Mouse (Mus musculus) bone marrow macrophage, adult 2 months (primary cell): ENCODE data around the gene Zfp775. TPM values are rescaled to one million over a fixed set of nuclear protein-coding genes. Genes with fewer than 3 reads are reported as not detected.

Source experiments
- H3K27ac ChIP-seq: 2 replicates; pipeline ENCODE4 v1.5.1; 2012; ENCODE audit warnings: low read depth, low read length; ENCODE audit not compliant: insufficient read depth
- H3K4me1 ChIP-seq: 2 replicates; pipeline ENCODE4 v1.6.1; 2012; ENCODE audit warnings: low read length; ENCODE audit not compliant: control insufficient read depth, insufficient read depth
- H3K4me3 ChIP-seq: 2 replicates; pipeline ENCODE4 v1.5.1; 2012; ENCODE audit warnings: mild to moderate bottlenecking, low read length, moderate library complexity; ENCODE audit not compliant: insufficient read depth
- CTCF ChIP-seq: IDR thresholded peaks from 2 replicates; pipeline ENCODE4 v1.5.1; 2012; ENCODE audit warnings: low read depth, mild to moderate bottlenecking, low read length, moderate library complexity
- POLR2A ChIP-seq: IDR thresholded peaks from 2 replicates; pipeline ENCODE4 v1.6.1; 2012; ENCODE audit warnings: mild to moderate bottlenecking, low read depth, low read length, borderline replicate concordance
- polyA plus RNA-seq: library from polyadenylated mRNA; stranded (reverse); fragments of >200 nt; gene quantifications from 2 replicates; pipeline ENCODE4 v1.2.4, GENCODE M21; 2012; ENCODE audit not compliant: missing spikeins, insufficient read depth, insufficient read length

Gene Zfp775
- polyA plus RNA-seq, 1 experiment, result 2.9 TPM

DNA sequence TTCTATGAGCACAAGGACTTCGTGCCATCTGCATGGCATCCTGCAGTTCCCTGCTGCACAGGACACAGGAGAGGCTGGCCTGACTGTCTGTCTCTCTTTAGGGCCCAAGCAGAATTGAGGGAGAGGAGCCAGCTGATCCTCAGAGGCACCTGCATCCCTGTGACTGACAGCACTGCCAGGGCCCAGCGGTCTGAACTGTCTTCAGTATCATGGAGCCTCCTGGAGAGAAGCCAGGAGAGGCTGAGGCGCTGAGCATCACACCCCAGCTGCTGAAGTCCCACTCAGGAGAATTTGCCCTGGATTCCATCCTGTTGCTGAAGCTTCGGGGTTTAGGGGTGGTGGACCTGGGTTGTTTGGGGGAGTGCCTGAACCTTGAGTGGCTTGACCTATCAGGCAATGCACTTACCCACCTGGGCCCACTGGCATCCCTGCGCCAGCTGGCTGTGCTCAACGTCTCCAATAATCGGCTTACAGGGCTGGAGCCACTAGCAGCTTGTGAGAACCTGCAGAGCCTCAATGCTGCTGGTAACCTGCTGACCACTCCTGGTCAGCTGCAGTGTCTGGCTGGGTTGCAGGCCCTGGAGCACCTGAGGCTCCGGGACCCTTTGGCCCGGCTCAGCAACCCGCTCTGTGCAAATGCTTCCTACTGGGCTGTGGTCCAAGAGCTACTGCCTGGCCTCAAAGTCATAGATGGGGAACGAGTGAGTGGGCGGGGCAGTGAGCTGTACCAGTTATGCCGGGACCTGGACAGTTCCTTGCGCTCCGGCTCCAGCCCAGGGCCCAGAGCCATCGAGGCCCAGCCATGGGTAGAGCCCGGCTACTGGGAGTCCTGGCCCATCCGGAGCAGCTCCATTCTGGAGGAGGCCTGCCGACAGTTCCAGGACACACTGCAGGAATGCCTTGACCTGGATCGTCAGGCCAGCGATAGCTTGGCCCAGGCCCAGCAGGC lies 33.6 kb upstream of the Zfp775 start:
- H3K4me3 ChIP-seq, result no peak overlapping the region
- TF ChIP-seq POLR2A, result no peak
- no peak for TF ChIP-seq CTCF
- H3K4me1 ChIP-seq, result no peaks in the 10 kb centered on the region
- no peak overlapping the region for H3K27ac ChIP-seq

DNA sequence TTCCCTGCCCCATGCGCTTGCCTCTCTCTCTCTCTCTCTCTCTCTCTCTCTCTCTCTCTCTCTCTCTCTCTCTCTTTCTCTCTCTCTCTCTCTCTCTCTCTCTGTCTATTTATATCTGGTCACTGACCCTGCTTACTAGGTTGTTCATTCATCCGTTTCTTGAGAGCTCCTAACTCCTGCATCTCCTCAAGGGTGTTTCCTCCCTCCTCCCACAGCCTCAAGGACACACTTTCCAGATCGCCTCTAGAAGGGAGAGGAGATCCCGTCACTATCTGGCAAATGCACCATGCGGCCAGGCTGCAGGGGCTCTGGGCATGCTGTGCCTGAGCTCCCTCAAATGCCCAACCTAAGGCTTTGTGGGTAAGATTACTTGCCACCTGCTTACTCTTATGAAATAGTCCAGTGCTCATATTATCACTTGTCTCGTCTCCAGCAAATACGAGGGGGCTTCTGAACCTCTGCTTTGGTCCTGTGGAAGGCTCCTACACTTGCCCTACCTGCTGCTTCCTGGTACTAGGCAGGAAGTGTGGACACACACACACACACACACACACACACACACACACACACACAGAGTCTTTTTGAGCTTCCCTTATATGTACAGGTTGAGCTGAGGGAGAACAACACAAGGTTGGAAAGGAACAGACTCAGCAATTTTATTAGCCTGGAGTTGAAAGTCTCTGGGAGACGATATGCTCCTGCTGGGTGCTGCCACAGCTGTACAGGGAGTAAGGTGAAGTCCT lies 32.6 kb upstream of the Zfp775 start:
- H3K27ac ChIP-seq, result no peak overlapping the region
- H3K4me3 ChIP-seq, result no peak overlapping the region
- TF ChIP-seq POLR2A (no peak), CTCF (no peak)
- no peaks in the 10 kb centered on the region for H3K4me1 ChIP-seq

DNA sequence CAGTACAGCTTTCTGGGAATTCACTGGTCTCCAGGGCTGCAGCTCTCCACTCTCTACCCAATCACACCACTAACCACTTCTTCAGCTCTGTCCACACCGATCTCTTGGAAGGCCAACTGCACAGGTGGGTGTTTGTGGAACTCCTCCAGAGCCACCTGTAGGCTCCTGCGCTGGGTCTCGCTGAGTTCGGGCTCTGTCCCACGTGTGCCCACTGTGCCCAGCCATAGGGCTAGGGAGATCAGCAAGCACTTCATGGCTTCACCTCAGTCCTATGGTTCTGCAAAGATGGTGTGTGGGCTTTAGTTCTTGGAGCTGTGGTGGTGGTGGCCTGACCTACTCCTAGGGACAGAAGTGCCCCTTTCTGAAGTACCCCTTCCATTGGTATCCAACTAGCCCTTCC lies 29.8 kb upstream of the Zfp775 start:
- no peak overlapping the region for H3K4me3 ChIP-seq
- no peak overlapping the region for H3K27ac ChIP-seq
- TF ChIP-seq POLR2A (no peak), CTCF (no peak)

DNA sequence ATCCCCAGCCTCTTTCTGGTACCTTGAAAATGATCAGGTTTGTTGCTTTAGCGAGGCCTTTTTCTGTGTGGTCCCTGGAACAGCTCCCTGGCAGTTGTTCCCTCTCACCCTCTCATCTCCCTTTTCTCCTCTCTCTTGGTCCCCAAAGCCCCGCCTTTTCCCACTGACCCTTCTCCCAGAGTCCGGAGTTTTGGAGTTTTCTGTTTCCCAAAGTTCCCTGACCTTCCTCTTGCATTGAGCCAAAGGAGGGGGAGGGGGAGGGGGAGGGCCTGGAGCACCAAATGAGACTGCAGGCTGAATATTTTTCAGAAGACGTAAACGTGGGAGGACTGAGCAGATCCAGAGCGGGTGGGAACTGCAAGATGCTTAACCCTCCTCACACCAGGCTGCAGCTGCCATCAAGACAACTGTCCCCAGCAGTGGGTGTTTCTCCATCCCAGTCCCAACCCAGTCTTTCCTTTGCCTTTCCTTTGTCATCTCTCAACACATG lies 29.2 kb upstream of the Zfp775 start, which contains the start of gene Rarres2:
Gene Rarres2 (minus strand): TSS at position 218 of the 490 bp plus-strand sequence.
- Histone ChIP-seq H3K4me3 (no peak within 1 kb of the TSS), H3K27ac (no peak within 1 kb of the TSS), H3K4me1 (no peaks in the 10 kb centered on the region)
- TF ChIP-seq POLR2A (no peak), CTCF (no peak)

More for the DNA sequence above, 29.8 kb upstream of the Zfp775 start:
- no peaks in the 10 kb centered on the region for H3K4me1 ChIP-seq

DNA sequence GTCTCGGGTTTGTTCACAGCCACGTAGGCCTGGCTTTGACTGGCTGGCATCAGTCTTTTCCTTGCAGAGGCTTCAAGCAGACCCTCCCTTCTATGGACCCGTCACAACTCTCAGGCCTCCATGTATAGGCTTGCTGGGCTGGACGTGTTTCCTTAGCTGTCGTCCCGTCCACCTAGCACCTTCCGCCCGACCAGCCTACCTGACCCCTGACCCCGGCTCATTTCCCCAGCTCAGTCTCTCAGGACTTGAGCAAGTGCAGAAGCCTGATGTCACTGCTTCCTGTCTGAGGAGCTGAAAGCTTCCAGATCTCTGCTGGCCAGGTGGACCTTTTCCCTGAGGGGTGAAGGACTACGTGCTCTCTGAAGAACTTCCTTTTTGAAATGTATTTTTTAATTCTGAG lies 28.6 kb upstream of the Zfp775 start:
- Histone ChIP-seq H3K4me1 (peaks cover 2% of the 10 kb centered on the region), H3K4me3 (no peak overlapping the region), H3K27ac (no peak overlapping the region)
- TF ChIP-seq POLR2A, result no peak
- TF ChIP-seq CTCF, result no peak

DNA sequence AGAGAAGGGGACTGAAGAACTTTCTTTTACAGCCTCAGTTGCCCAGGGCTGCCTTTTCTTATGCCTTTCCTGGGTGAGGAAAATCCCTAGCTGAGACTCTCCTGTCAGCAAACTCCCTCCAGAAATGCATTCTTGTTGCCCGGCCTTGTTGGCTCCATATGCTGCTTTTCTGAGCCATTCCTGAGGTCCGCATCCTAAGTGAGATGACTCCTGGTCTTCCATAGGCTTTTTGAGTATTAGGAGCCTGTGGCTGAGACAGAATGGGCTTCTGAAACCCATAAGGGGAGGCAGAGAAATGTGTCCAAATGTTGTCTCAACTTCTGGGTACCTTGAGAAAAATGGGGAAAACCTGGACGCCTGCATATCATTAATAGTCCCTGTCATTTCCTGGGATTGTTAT lies 27.9 kb upstream of the Zfp775 start:
- no peak overlapping the region for H3K27ac ChIP-seq
- no peak overlapping the region for H3K4me3 ChIP-seq
- H3K4me1 ChIP-seq, result peaks cover 8% of the 10 kb centered on the region
- TF ChIP-seq CTCF, result no peak
- no peak for TF ChIP-seq POLR2A

DNA sequence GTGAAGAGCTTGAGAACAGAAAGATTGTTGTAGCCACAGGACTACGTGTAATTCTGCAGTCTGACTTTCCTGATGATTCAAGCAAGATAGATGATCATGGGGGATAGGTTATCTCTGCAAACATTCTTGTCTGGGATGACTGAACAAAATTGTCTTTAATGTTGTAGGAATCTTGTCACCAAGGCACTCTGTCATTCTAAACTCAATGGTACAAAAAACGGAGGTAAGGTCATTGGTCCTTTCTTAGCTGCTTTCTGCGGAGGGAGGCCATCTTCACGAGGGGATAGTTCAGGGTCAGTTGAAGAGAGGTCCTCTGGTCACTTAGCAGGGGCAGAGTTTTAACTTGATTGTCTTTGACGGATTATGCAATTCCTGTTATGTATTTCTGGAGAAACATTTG lies 23.1 kb upstream of the Zfp775 start:
- TF ChIP-seq CTCF (no peak), POLR2A (no peak)
- H3K27ac ChIP-seq, result peak overlapping the region; percentile 94

DNA sequence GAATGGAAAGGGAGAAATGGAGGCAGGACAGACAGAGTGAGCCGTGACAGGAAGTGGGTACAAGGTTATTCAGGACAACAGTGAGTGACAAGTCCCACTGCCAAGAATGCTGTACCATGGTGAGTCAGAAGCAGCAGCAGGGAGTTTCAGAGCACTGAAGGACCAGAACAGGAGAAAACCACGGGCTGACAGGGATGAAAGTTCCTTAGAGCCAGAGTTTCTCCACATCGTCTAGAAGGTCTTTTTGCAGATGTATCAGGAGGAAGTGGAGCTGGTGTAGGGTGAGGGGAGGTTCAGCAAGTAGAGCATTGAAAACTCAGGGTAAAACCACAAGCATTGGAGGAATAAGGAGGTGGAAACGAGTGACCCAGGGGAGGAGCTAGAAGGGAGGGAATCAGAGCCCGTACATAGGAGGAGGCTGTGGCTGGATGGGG lies 22.6 kb upstream of the Zfp775 start:
- H3K4me3 ChIP-seq, result peak overlapping the region; percentile 54
- no peak for TF ChIP-seq CTCF
- TF ChIP-seq POLR2A, result no peak
- peak overlapping the region; percentile 94 for H3K27ac ChIP-seq
- peaks cover 20% of the 10 kb centered on the region for H3K4me1 ChIP-seq

More for the DNA sequence above, 23.1 kb upstream of the Zfp775 start:
- H3K4me1 ChIP-seq, result peaks cover 20% of the 10 kb centered on the region
- H3K4me3 ChIP-seq, result peak overlapping the region; percentile 14; the same call in 1 of the 2 replicates

DNA sequence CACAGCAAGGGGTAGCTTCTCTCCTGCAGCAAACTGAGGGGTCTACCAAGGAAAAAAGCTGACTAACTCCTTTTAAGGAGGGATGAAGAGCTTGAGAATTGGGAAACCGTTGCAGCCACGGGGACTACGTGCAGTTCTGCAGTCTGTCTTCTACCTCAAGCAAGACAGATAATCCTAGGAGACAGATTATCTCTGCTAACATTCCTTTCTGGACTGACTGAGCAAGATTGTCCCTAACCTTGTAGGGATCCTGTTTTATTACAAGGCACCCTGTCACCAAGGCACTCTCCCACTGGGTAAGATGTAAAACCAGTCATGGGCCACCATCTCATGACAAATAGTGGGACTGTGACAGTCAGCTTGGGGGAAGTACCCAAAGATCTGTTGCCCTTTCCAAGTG lies 20.6 kb upstream of the Zfp775 start:
- no peak overlapping the region for H3K4me3 ChIP-seq
- H3K4me1 ChIP-seq, result peaks cover 20% of the 10 kb centered on the region
- no peak overlapping the region for H3K27ac ChIP-seq
- no peak for TF ChIP-seq CTCF
- no peak for TF ChIP-seq POLR2A
